Mouse (Mus musculus): ENCODE results near the gene Slc29a3. TPM values are rescaled to one million over a fixed set of nuclear protein-coding genes. Genes with fewer than 3 reads are reported as not detected.

Slc29a3 gene
- total and polyA plus RNA-seq, 2 experiments, result 1.8 to 2.8 TPM

DNA sequence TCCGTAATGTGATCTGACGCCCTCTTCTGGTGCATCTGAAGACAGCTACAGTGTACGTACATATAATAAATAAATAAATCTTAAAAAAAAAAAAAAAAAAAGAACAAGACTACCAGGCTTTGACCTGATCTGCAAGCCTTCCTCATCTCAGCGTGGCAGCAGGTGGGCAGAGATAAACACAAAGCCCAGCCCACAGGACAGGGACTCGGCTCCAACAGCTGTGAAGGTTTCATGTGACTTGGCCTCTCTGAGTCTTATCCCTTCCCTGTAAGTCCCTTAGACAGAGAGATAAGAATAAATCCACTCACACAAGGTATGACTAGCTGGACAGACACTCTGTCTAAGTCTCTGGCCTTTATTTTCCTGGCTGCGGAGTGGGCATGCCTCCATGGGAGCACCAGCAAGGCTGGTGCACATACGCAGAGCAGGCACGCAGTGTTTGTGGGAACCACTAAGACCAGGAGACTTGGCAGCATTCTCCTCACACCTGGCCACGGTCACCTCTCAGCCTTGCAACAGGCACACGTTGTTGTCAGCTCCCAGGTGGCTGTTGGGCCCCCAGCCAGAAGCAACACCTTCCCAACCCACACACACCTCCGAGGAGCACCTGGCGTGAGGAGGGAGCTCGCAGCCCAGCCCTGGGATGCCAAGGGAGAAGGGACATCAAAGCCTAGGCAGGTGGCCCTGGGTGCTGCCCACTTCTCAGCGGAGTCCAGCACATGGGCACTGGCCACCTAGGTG lies 45.3 kb upstream of the Slc29a3 start:
- no peak for DNase-seq (ENCODE audit: extremely low read depth, low read depth, low spot score)
- 85% methylated on average over 14 of the region's 14 CpGs for WGBS

GRCm38 (mm10) chr10:60796474-60796873 lies 43.9 kb upstream of the Slc29a3 start:
- no peaks in the 10 kb centered on the region for H3K79me2 ChIP-seq (ENCODE audit: control insufficient read depth, insufficient read depth, low read length)
- 82% methylated on average over 7 of the region's 7 CpGs for WGBS
- no peak overlapping the region for H3K4me3 ChIP-seq (ENCODE audit: insufficient read depth, low read depth, low read length)
- no peak overlapping the region for H3K27ac ChIP-seq (replicated peaks; ENCODE audit: insufficient read depth, low read depth, low read length)
- TF ChIP-seq POLR2A (IDR thresholded peaks at IDR 0.05; ENCODE audit: extremely low read depth, insufficient read depth, low read length) (no peak), CTCF (IDR thresholded peaks at IDR 0.05; ENCODE audit: low read depth, low read length) (no peak)
- H3K9ac ChIP-seq (ENCODE audit: low read depth, low read length), result no peak overlapping the region
- no peak for DNase-seq (ENCODE audit: extremely low read depth, low read depth, low spot score)
- H3K4me1 ChIP-seq (ENCODE audit: control insufficient read depth, insufficient read depth, low read length), result no peaks in the 10 kb centered on the region
- H3K36me3 ChIP-seq (ENCODE audit: control insufficient read depth, insufficient read depth, low read length), result no peaks in the 10 kb centered on the region
- no peaks in the 10 kb centered on the region for H3K27me3 ChIP-seq (ENCODE audit: control insufficient read depth, insufficient read depth, low read length)

More for the DNA sequence above, 45.3 kb upstream of the Slc29a3 start:
- TF ChIP-seq POLR2A (IDR thresholded peaks at IDR 0.05; ENCODE audit: extremely low read depth, insufficient read depth, low read length) (no peak), CTCF (IDR thresholded peaks at IDR 0.05; ENCODE audit: low read depth, low read length) (no peak)
- Histone ChIP-seq H3K27me3 (ENCODE audit: control insufficient read depth, insufficient read depth, low read length) (no peaks in the 10 kb centered on the region), H3K36me3 (ENCODE audit: control insufficient read depth, insufficient read depth, low read length) (no peaks in the 10 kb centered on the region), H3K4me3 (ENCODE audit: insufficient read depth, low read depth, low read length) (no peak overlapping the region), H3K9ac (ENCODE audit: low read depth, low read length) (no peak overlapping the region), H3K4me1 (ENCODE audit: control insufficient read depth, insufficient read depth, low read length) (no peaks in the 10 kb centered on the region), H3K27ac (replicated peaks; ENCODE audit: insufficient read depth, low read depth, low read length) (no peak overlapping the region), H3K79me2 (ENCODE audit: control insufficient read depth, insufficient read depth, low read length) (no peaks in the 10 kb centered on the region)

DNA sequence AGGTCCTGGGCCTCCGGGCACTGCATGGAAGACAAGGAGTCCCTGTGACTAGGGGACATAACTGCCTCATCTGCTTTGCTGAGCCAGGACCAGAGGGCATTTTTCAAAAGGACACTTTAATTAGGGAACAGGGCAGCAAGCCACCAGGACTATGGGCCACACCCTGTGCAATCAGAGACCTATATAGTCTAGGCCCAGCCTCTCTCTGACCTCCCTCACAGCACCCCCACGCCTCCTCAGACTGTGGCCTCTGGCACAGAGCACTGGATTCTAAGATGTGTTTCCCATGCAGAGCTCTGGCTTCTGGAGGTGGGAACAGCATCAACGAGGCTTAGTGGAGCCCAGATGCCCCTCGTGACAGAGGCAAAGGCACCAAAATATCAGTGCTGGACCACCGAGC lies 43.4 kb upstream of the Slc29a3 start:
- Histone ChIP-seq H3K4me3 (ENCODE audit: insufficient read depth, low read depth, low read length) (no peak overlapping the region), H3K9ac (ENCODE audit: low read depth, low read length) (no peak overlapping the region), H3K79me2 (ENCODE audit: control insufficient read depth, insufficient read depth, low read length) (no peaks in the 10 kb centered on the region), H3K36me3 (ENCODE audit: control insufficient read depth, insufficient read depth, low read length) (no peaks in the 10 kb centered on the region), H3K27me3 (ENCODE audit: control insufficient read depth, insufficient read depth, low read length) (no peaks in the 10 kb centered on the region), H3K27ac (replicated peaks; ENCODE audit: insufficient read depth, low read depth, low read length) (no peak overlapping the region), H3K4me1 (ENCODE audit: control insufficient read depth, insufficient read depth, low read length) (no peaks in the 10 kb centered on the region)
- WGBS, result 88% methylated on average over 5 of the region's 5 CpGs
- no peak for DNase-seq (ENCODE audit: extremely low read depth, low read depth, low spot score)
- no peak for TF ChIP-seq POLR2A (IDR thresholded peaks at IDR 0.05; ENCODE audit: extremely low read depth, insufficient read depth, low read length)
- TF ChIP-seq CTCF (IDR thresholded peaks at IDR 0.05; ENCODE audit: low read depth, low read length), result no peak

- Histone ChIP-seq H3K4me1 (ENCODE audit: control insufficient read depth, insufficient read depth, low read length) (no peaks in the 10 kb centered on the region), H3K27ac (replicated peaks; ENCODE audit: insufficient read depth, low read depth, low read length) (no peak overlapping the region), H3K4me3 (ENCODE audit: insufficient read depth, low read depth, low read length) (no peak overlapping the region), H3K36me3 (ENCODE audit: control insufficient read depth, insufficient read depth, low read length) (no peaks in the 10 kb centered on the region), H3K9ac (ENCODE audit: low read depth, low read length) (no peak overlapping the region), H3K27me3 (ENCODE audit: control insufficient read depth, insufficient read depth, low read length) (no peaks in the 10 kb centered on the region), H3K79me2 (ENCODE audit: control insufficient read depth, insufficient read depth, low read length) (no peaks in the 10 kb centered on the region)
- DNase-seq (ENCODE audit: extremely low read depth, low read depth, low spot score), result no peak
- TF ChIP-seq CTCF (IDR thresholded peaks at IDR 0.05; ENCODE audit: low read depth, low read length) (no peak), POLR2A (IDR thresholded peaks at IDR 0.05; ENCODE audit: extremely low read depth, insufficient read depth, low read length) (no peak)
- 64% methylated on average over 8 of the region's 8 CpGs for WGBS
These were observed 42.2 kb upstream of the Slc29a3 start for GRCm38 (mm10) chr10:60794792-60795191.

DNA sequence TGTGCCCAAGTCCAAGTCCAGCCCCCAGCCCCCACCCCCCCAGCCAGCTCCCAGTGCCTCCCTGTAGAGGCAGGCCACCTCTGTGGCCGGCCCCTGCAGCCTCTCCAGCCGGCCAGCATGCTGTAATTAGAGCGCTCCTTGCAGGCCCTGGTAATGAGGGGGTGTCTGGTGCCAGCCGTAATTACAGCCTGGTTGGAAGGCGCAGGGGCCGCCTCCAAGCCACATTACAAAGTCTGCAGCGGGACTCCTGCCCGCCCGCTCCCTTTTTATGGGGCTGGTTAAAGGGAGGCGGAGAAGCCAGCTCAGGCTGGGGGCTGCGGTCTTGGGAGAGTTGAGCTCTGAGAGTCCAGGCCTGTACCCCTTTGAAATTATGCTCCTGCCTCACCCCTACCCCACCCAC lies 41.8 kb upstream of the Slc29a3 start:
- WGBS, result 96% methylated on average over 11 of the region's 11 CpGs
- Histone ChIP-seq H3K9ac (ENCODE audit: low read depth, low read length) (no peak overlapping the region), H3K4me1 (ENCODE audit: control insufficient read depth, insufficient read depth, low read length) (no peaks in the 10 kb centered on the region), H3K79me2 (ENCODE audit: control insufficient read depth, insufficient read depth, low read length) (no peaks in the 10 kb centered on the region), H3K27ac (replicated peaks; ENCODE audit: insufficient read depth, low read depth, low read length) (no peak overlapping the region), H3K4me3 (ENCODE audit: insufficient read depth, low read depth, low read length) (no peak overlapping the region), H3K36me3 (ENCODE audit: control insufficient read depth, insufficient read depth, low read length) (no peaks in the 10 kb centered on the region), H3K27me3 (ENCODE audit: control insufficient read depth, insufficient read depth, low read length) (no peaks in the 10 kb centered on the region)
- DNase-seq (ENCODE audit: extremely low read depth, low read depth, low spot score), result no peak
- TF ChIP-seq POLR2A (IDR thresholded peaks at IDR 0.05; ENCODE audit: extremely low read depth, insufficient read depth, low read length), result no peak
- no peak for TF ChIP-seq CTCF (IDR thresholded peaks at IDR 0.05; ENCODE audit: low read depth, low read length)

- H3K4me3 ChIP-seq (ENCODE audit: insufficient read depth, low read depth, low read length), result no peak overlapping the region
- no peak for DNase-seq (ENCODE audit: extremely low read depth, low read depth, low spot score)
- no peaks in the 10 kb centered on the region for H3K27me3 ChIP-seq (ENCODE audit: control insufficient read depth, insufficient read depth, low read length)
- H3K4me1 ChIP-seq (ENCODE audit: control insufficient read depth, insufficient read depth, low read length), result no peaks in the 10 kb centered on the region
- H3K9ac ChIP-seq (ENCODE audit: low read depth, low read length), result no peak overlapping the region
- 42% methylated on average over 11 of the region's 11 CpGs for WGBS
- H3K36me3 ChIP-seq (ENCODE audit: control insufficient read depth, insufficient read depth, low read length), result no peaks in the 10 kb centered on the region
- no peaks in the 10 kb centered on the region for H3K79me2 ChIP-seq (ENCODE audit: control insufficient read depth, insufficient read depth, low read length)
- TF ChIP-seq POLR2A (IDR thresholded peaks at IDR 0.05; ENCODE audit: extremely low read depth, insufficient read depth, low read length) (no peak), CTCF (IDR thresholded peaks at IDR 0.05; ENCODE audit: low read depth, low read length) (no peak)
- H3K27ac ChIP-seq (replicated peaks; ENCODE audit: insufficient read depth, low read depth, low read length), result no peak overlapping the region
These were observed 40.2 kb upstream of the Slc29a3 start for GRCm38 (mm10) chr10:60792841-60793240.
